Mouse (Mus musculus): ENCODE data around the gene Grap2. TPM values are rescaled to one million over a fixed set of nuclear protein-coding genes. Genes with fewer than 3 reads are reported as not detected.

Gene Grap2
- polyA plus RNA-seq, 1 experiment from 2014 or later = 19.1 TPM

GRCm38 (mm10) chr15:80630711-80631110 lies 58.3 kb downstream of the Grap2 start:
- Histone ChIP-seq H3K9ac (ENCODE audit: low read depth, low read length) (no peak overlapping the region), H3K4me2 (no peak overlapping the region), H3K4me3 (ENCODE audit: low read depth, low read length) (no peak overlapping the region), H3K27me3 (replicated peaks; ENCODE audit: control insufficient read depth, insufficient read depth, low read length) (peaks cover 18% of the 10 kb centered on the region), H3K4me1 (replicated peaks; ENCODE audit: control insufficient read depth, insufficient read depth, low read length) (peaks cover 4% of the 10 kb centered on the region; the same call in 1 of the 2 replicates), H3K27ac (ENCODE audit: low read depth, low read length) (no peak overlapping the region), H3K9me3 (ENCODE audit: control insufficient read depth, low read length) (no peaks in the 10 kb centered on the region), H3K36me3 (ENCODE audit: control insufficient read depth, insufficient read depth, low read length) (no peaks in the 10 kb centered on the region)
- no peak for DNase-seq (ENCODE audit: low spot score)
- 66% methylated on average over 14 of the region's 14 CpGs for WGBS
- no peak for ATAC-seq (replicated peaks; ENCODE audit: low FRiP score)

GRCm38 (mm10) chr15:80631311-80631710 lies 58.9 kb downstream of the Grap2 start:
- Histone ChIP-seq H3K4me1 (replicated peaks; ENCODE audit: control insufficient read depth, insufficient read depth, low read length) (peaks cover 4% of the 10 kb centered on the region; the same call in 1 of the 2 replicates), H3K27me3 (replicated peaks; ENCODE audit: control insufficient read depth, insufficient read depth, low read length) (peaks cover 24% of the 10 kb centered on the region), H3K4me2 (no peak overlapping the region), H3K9me3 (ENCODE audit: control insufficient read depth, low read length) (no peaks in the 10 kb centered on the region), H3K27ac (ENCODE audit: low read depth, low read length) (no peak overlapping the region), H3K36me3 (ENCODE audit: control insufficient read depth, insufficient read depth, low read length) (no peaks in the 10 kb centered on the region), H3K9ac (ENCODE audit: low read depth, low read length) (no peak overlapping the region), H3K4me3 (ENCODE audit: low read depth, low read length) (no peak overlapping the region)
- 69% methylated on average over 2 of the region's 2 CpGs for WGBS
- no peak for DNase-seq (ENCODE audit: low spot score)
- no peak for ATAC-seq (replicated peaks; ENCODE audit: low FRiP score)

- ATAC-seq (replicated peaks; ENCODE audit: low FRiP score) (no peak), DNase-seq (ENCODE audit: low spot score) (no peak)
- H3K27ac ChIP-seq (ENCODE audit: low read depth, low read length) = no peak overlapping the region
- H3K9ac ChIP-seq (ENCODE audit: low read depth, low read length) = no peak overlapping the region
- no peaks in the 10 kb centered on the region for H3K9me3 ChIP-seq (ENCODE audit: control insufficient read depth, low read length)
- no peaks in the 10 kb centered on the region for H3K36me3 ChIP-seq (ENCODE audit: control insufficient read depth, insufficient read depth, low read length)
- H3K4me1 ChIP-seq (replicated peaks; ENCODE audit: control insufficient read depth, insufficient read depth, low read length) = peaks cover 4% of the 10 kb centered on the region; the same call in 1 of the 2 replicates
- 84% methylated on average over 13 of the region's 13 CpGs for WGBS
- no peak overlapping the region for H3K4me2 ChIP-seq
- H3K27me3 ChIP-seq (replicated peaks; ENCODE audit: control insufficient read depth, insufficient read depth, low read length) = peaks cover 25% of the 10 kb centered on the region
- H3K4me3 ChIP-seq (ENCODE audit: low read depth, low read length) = no peak overlapping the region
Measured at GRCm38 (mm10) chr15:80632280-80632893, 60.0 kb downstream of the Grap2 start.

GRCm38 (mm10) chr15:80634391-80635193 lies 62.2 kb downstream of the Grap2 start:
- Histone ChIP-seq H3K9me3 (ENCODE audit: control insufficient read depth, low read length) (no peaks in the 10 kb centered on the region), H3K9ac (ENCODE audit: low read depth, low read length) (no peak overlapping the region), H3K27ac (ENCODE audit: low read depth, low read length) (no peak overlapping the region), H3K4me2 (no peak overlapping the region), H3K36me3 (ENCODE audit: control insufficient read depth, insufficient read depth, low read length) (no peaks in the 10 kb centered on the region), H3K4me1 (replicated peaks; ENCODE audit: control insufficient read depth, insufficient read depth, low read length) (peaks cover 11% of the 10 kb centered on the region), H3K27me3 (replicated peaks; ENCODE audit: control insufficient read depth, insufficient read depth, low read length) (peaks cover 22% of the 10 kb centered on the region), H3K4me3 (ENCODE audit: low read depth, low read length) (no peak overlapping the region)
- WGBS = 39% methylated on average over 11 of the region's 11 CpGs
- DNase-seq (ENCODE audit: low spot score) = no peak
- ATAC-seq (replicated peaks; ENCODE audit: low FRiP score) = no peak

- Histone ChIP-seq H3K27ac (ENCODE audit: low read depth, low read length) (no peak overlapping the region), H3K4me1 (replicated peaks; ENCODE audit: control insufficient read depth, insufficient read depth, low read length) (peaks cover 11% of the 10 kb centered on the region), H3K27me3 (replicated peaks; ENCODE audit: control insufficient read depth, insufficient read depth, low read length) (peaks cover 20% of the 10 kb centered on the region), H3K4me3 (ENCODE audit: low read depth, low read length) (no peak overlapping the region), H3K36me3 (ENCODE audit: control insufficient read depth, insufficient read depth, low read length) (no peaks in the 10 kb centered on the region), H3K9me3 (ENCODE audit: control insufficient read depth, low read length) (no peaks in the 10 kb centered on the region), H3K4me2 (no peak overlapping the region), H3K9ac (ENCODE audit: low read depth, low read length) (no peak overlapping the region)
- WGBS = 50% methylated on average over 13 of the region's 13 CpGs
- DNase-seq (ENCODE audit: low spot score) (no peak), ATAC-seq (replicated peaks; ENCODE audit: low FRiP score) (no peak)
Measured at GRCm38 (mm10) chr15:80636757-80637372, 64.5 kb downstream of the Grap2 start.

GRCm38 (mm10) chr15:80639071-80639702 lies 66.8 kb downstream of the Grap2 start:
- no peaks in the 10 kb centered on the region for H3K9me3 ChIP-seq (ENCODE audit: control insufficient read depth, low read length)
- no peak; the same call in 1 of the 2 replicates for ATAC-seq (replicated peaks; ENCODE audit: low FRiP score)
- 16% methylated on average over 11 of the region's 11 CpGs for whole genome bisulfite sequencing
- H3K36me3 ChIP-seq (ENCODE audit: control insufficient read depth, insufficient read depth, low read length) = no peaks in the 10 kb centered on the region
- no peak for DNase-seq (ENCODE audit: low spot score)
- H3K27me3 ChIP-seq (replicated peaks; ENCODE audit: control insufficient read depth, insufficient read depth, low read length) = peaks cover 10% of the 10 kb centered on the region
- H3K4me3 ChIP-seq (ENCODE audit: low read depth, low read length) = no peak overlapping the region
- peaks cover 10% of the 10 kb centered on the region for H3K4me1 ChIP-seq (replicated peaks; ENCODE audit: control insufficient read depth, insufficient read depth, low read length)
- no peak overlapping the region for H3K9ac ChIP-seq (ENCODE audit: low read depth, low read length)
- H3K27ac ChIP-seq (ENCODE audit: low read depth, low read length) = no peak overlapping the region
- H3K4me2 ChIP-seq = no peak overlapping the region

GRCm38 (mm10) chr15:80639874-80640273 lies 67.5 kb downstream of the Grap2 start:
- no peak overlapping the region for H3K27ac ChIP-seq (ENCODE audit: low read depth, low read length)
- H3K9ac ChIP-seq (ENCODE audit: low read depth, low read length) = no peak overlapping the region
- 68% methylated on average over 3 of the region's 3 CpGs for WGBS
- ATAC-seq (replicated peaks; ENCODE audit: low FRiP score) (no peak), DNase-seq (ENCODE audit: low spot score) (no peak)
- peaks cover 7% of the 10 kb centered on the region for H3K4me1 ChIP-seq (replicated peaks; ENCODE audit: control insufficient read depth, insufficient read depth, low read length)
- H3K27me3 ChIP-seq (replicated peaks; ENCODE audit: control insufficient read depth, insufficient read depth, low read length) = peaks cover 10% of the 10 kb centered on the region
- H3K9me3 ChIP-seq (ENCODE audit: control insufficient read depth, low read length) = no peaks in the 10 kb centered on the region
- H3K4me3 ChIP-seq (ENCODE audit: low read depth, low read length) = no peak overlapping the region
- no peaks in the 10 kb centered on the region for H3K36me3 ChIP-seq (ENCODE audit: control insufficient read depth, insufficient read depth, low read length)
- H3K4me2 ChIP-seq = no peak overlapping the region

- Histone ChIP-seq H3K27ac (ENCODE audit: low read depth, low read length) (no peak overlapping the region), H3K9ac (ENCODE audit: low read depth, low read length) (no peak overlapping the region), H3K4me1 (replicated peaks; ENCODE audit: control insufficient read depth, insufficient read depth, low read length) (peaks cover 7% of the 10 kb centered on the region), H3K36me3 (ENCODE audit: control insufficient read depth, insufficient read depth, low read length) (no peaks in the 10 kb centered on the region), H3K4me3 (ENCODE audit: low read depth, low read length) (no peak overlapping the region), H3K9me3 (ENCODE audit: control insufficient read depth, low read length) (no peaks in the 10 kb centered on the region), H3K27me3 (replicated peaks; ENCODE audit: control insufficient read depth, insufficient read depth, low read length) (no peaks in the 10 kb centered on the region), H3K4me2 (no peak overlapping the region)
- WGBS = 83% methylated on average over 2 of the region's 2 CpGs
- no peak for DNase-seq (ENCODE audit: low spot score)
- no peak for ATAC-seq (replicated peaks; ENCODE audit: low FRiP score)
Measured at GRCm38 (mm10) chr15:80641702-80642435, 69.5 kb downstream of the Grap2 start.
